Mouse (Mus musculus): ENCODE data around the gene Map4k4. TPM values are rescaled to one million over a fixed set of nuclear protein-coding genes. Genes with fewer than 3 reads are reported as not detected.

Gene Map4k4
- total and polyA plus RNA-seq, 2 experiments from 2014 or later = 21.3 to 241 TPM

GRCm38 (mm10) chr1:40030287-40030975 lies 129.7 kb downstream of the Map4k4 start:
- Histone ChIP-seq H3K4me3 (ENCODE audit: low read depth, low read length) (no peak overlapping the region), H3K4me2 (ENCODE audit: low read depth) (no peak overlapping the region), H3K4me1 (ENCODE audit: insufficient read depth) (no peaks in the 10 kb centered on the region), H3K9ac (no peak overlapping the region), H3K36me3 (ENCODE audit: insufficient read depth) (peaks cover 24% of the 10 kb centered on the region), H3K9me3 (ENCODE audit: low read length) (no peaks in the 10 kb centered on the region), H3K27me3 (ENCODE audit: insufficient read depth, low read length) (no peaks in the 10 kb centered on the region), H3K27ac (ENCODE audit: low read depth, low read length) (no peak overlapping the region)
- no peak for TF ChIP-seq CTCF (IDR thresholded peaks at IDR 0.05; ENCODE audit: low read depth)
- no peak for DNase-seq
- whole genome bisulfite sequencing = 86% methylated on average over 14 of the region's 14 CpGs
- no peak for ATAC-seq

GRCm38 (mm10) chr1:40030976-40031356 lies 130.3 kb downstream of the Map4k4 start:
- 94% methylated on average over 8 of the region's 8 CpGs for WGBS
- DNase-seq = no peak
- Histone ChIP-seq H3K36me3 (ENCODE audit: insufficient read depth) (peaks cover 20% of the 10 kb centered on the region), H3K27ac (ENCODE audit: low read depth, low read length) (no peak overlapping the region), H3K9me3 (ENCODE audit: low read length) (no peaks in the 10 kb centered on the region), H3K4me3 (ENCODE audit: low read depth, low read length) (no peak overlapping the region), H3K9ac (no peak overlapping the region), H3K27me3 (ENCODE audit: insufficient read depth, low read length) (no peaks in the 10 kb centered on the region), H3K4me1 (ENCODE audit: insufficient read depth) (no peaks in the 10 kb centered on the region), H3K4me2 (ENCODE audit: low read depth) (no peak overlapping the region)
- no peak for ATAC-seq
- no peak for TF ChIP-seq CTCF (IDR thresholded peaks at IDR 0.05; ENCODE audit: low read depth)

- Histone ChIP-seq H3K9ac (no peak overlapping the region), H3K27ac (ENCODE audit: low read depth, low read length) (no peak overlapping the region), H3K9me3 (ENCODE audit: low read length) (no peaks in the 10 kb centered on the region), H3K4me3 (ENCODE audit: low read depth, low read length) (no peak overlapping the region), H3K4me2 (ENCODE audit: low read depth) (no peak overlapping the region), H3K4me1 (ENCODE audit: insufficient read depth) (no peaks in the 10 kb centered on the region), H3K27me3 (ENCODE audit: insufficient read depth, low read length) (no peaks in the 10 kb centered on the region), H3K36me3 (ENCODE audit: insufficient read depth) (peaks cover 14% of the 10 kb centered on the region)
- DNase-seq = no peak
- TF ChIP-seq CTCF (IDR thresholded peaks at IDR 0.05; ENCODE audit: low read depth) = no peak
- no peak for ATAC-seq
- 86% methylated on average over 2 of the region's 2 CpGs for WGBS
Measured at GRCm38 (mm10) chr1:40031626-40032025, 130.9 kb downstream of the Map4k4 start.

DNA sequence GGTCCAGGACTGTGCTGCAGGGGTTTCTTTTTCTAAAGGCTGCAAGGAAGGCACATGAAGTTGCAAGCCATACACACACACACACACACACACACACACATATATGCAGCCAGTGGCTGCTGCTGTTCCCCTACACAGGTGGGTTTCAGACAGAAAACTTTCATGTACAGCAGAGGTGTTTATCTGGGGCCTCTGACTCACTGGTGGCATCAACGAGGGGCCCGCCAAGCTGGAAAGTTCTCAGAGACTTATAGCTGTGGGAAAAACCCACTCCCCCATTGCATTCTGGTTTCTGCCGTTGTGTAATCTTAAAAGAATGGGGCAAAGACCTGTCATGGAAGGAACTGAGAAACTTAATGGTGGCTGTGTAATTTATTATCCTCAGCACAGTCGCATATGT lies 132.6 kb downstream of the Map4k4 start:
- DNase-seq (no peak), ATAC-seq (no peak)
- Histone ChIP-seq H3K4me1 (ENCODE audit: insufficient read depth) (no peaks in the 10 kb centered on the region), H3K4me3 (ENCODE audit: low read depth, low read length) (no peak overlapping the region), H3K9me3 (ENCODE audit: low read length) (no peaks in the 10 kb centered on the region), H3K9ac (no peak overlapping the region), H3K27ac (ENCODE audit: low read depth, low read length) (no peak overlapping the region), H3K27me3 (ENCODE audit: insufficient read depth, low read length) (no peaks in the 10 kb centered on the region), H3K36me3 (ENCODE audit: insufficient read depth) (peaks cover 4% of the 10 kb centered on the region; the same call in 1 of the 2 replicates), H3K4me2 (ENCODE audit: low read depth) (no peak overlapping the region)
- TF ChIP-seq CTCF (IDR thresholded peaks at IDR 0.05; ENCODE audit: low read depth) = no peak
- WGBS = 86% methylated on average over 4 of the region's 4 CpGs

DNA sequence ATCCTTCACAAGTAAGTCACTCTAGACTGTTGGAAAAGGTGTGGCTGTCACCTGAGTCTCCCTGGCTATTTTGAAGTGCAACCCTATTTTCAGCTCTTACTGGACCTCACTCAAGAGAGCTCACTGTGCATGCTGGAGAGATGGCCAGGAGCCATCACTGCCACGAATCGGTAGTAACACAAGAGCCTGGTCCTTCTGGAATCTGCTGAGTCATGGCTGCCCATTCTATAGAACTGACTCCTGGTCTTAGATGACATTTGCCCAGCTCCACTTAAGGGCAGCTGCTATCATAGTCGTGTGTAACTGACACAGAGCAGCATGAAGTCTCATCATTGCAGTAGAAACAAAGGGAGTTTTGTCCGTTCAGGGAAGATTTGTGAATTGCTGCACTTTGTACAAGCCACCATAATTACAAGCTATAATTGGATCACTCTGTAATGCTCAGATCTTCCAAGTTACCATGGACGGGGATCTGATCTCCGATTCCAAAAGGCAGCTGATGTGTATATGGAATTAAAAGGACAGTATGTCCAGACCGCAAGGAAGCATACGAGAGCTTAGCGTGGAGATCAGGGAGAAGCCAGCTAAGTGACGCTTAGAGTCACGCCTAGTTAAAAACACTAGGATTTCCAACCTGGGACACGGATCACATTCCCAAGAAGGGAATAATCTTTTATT lies 133.2 kb downstream of the Map4k4 start:
- H3K27ac ChIP-seq (ENCODE audit: low read depth, low read length) = no peak overlapping the region
- no peak overlapping the region for H3K4me2 ChIP-seq (ENCODE audit: low read depth)
- TF ChIP-seq CTCF (IDR thresholded peaks at IDR 0.05; ENCODE audit: low read depth) = no peak
- peak; percentile 36; the same call in 1 of the 2 replicates for ATAC-seq
- DNase-seq = no peak
- no peaks in the 10 kb centered on the region for H3K9me3 ChIP-seq (ENCODE audit: low read length)
- no peaks in the 10 kb centered on the region for H3K4me1 ChIP-seq (ENCODE audit: insufficient read depth)
- peaks cover 4% of the 10 kb centered on the region; the same call in 1 of the 2 replicates for H3K36me3 ChIP-seq (ENCODE audit: insufficient read depth)
- no peak overlapping the region for H3K4me3 ChIP-seq (ENCODE audit: low read depth, low read length)
- 60% methylated on average over 12 of the region's 12 CpGs for WGBS
- H3K9ac ChIP-seq = no peak overlapping the region
- H3K27me3 ChIP-seq (ENCODE audit: insufficient read depth, low read length) = no peaks in the 10 kb centered on the region

GRCm38 (mm10) chr1:40037831-40038230 lies 137.1 kb downstream of the Map4k4 start:
- ATAC-seq (no peak), DNase-seq (no peak)
- no peak for TF ChIP-seq CTCF (IDR thresholded peaks at IDR 0.05; ENCODE audit: low read depth)
- Histone ChIP-seq H3K4me2 (ENCODE audit: low read depth) (no peak overlapping the region), H3K9ac (no peak overlapping the region), H3K9me3 (ENCODE audit: low read length) (no peaks in the 10 kb centered on the region), H3K27me3 (ENCODE audit: insufficient read depth, low read length) (no peaks in the 10 kb centered on the region), H3K4me1 (ENCODE audit: insufficient read depth) (no peaks in the 10 kb centered on the region), H3K4me3 (ENCODE audit: low read depth, low read length) (no peak overlapping the region), H3K36me3 (ENCODE audit: insufficient read depth) (no peaks in the 10 kb centered on the region), H3K27ac (ENCODE audit: low read depth, low read length) (no peak overlapping the region)
- WGBS = 93% methylated on average over 6 of the region's 6 CpGs

DNA sequence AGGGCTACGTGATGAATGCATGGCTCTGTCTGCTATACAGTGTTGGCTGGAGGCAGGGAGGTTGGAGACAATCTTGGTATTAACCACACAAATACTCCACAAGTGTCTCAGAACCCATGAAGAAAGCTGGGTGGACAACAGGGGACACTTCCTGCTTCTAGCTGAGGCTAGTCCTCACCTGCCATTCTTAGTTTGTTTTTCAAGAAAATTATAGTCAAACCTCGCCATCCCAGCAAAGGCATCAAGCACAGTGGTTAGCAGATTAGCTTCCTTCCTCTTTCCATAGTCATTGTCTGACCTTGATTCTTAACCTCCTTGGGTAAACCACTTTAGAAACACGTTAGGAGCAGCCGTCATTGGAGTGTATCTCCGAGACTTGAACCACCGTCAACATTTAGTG lies 145.0 kb downstream of the Map4k4 start:
- no peak overlapping the region for H3K4me2 ChIP-seq (ENCODE audit: low read depth)
- H3K36me3 ChIP-seq (ENCODE audit: insufficient read depth) = no peaks in the 10 kb centered on the region
- no peak for DNase-seq
- no peak for ATAC-seq
- no peak overlapping the region for H3K9ac ChIP-seq
- no peak overlapping the region for H3K27ac ChIP-seq (ENCODE audit: low read depth, low read length)
- no peaks in the 10 kb centered on the region for H3K4me1 ChIP-seq (ENCODE audit: insufficient read depth)
- 84% methylated on average over 6 of the region's 6 CpGs for WGBS
- no peaks in the 10 kb centered on the region for H3K9me3 ChIP-seq (ENCODE audit: low read length)
- H3K4me3 ChIP-seq (ENCODE audit: low read depth, low read length) = no peak overlapping the region
- TF ChIP-seq CTCF (IDR thresholded peaks at IDR 0.05; ENCODE audit: low read depth) = no peak
- H3K27me3 ChIP-seq (ENCODE audit: insufficient read depth, low read length) = no peaks in the 10 kb centered on the region

All from forebrain, postnatal 0 days (tissue).